Mouse (Mus musculus) MEL (cell line): ENCODE results near the gene Brwd1. TPM values are rescaled to one million over a fixed set of nuclear protein-coding genes. Genes with fewer than 3 reads are reported as not detected.

ENCODE experiments used
- DNase-seq: peaks from one replicate; pipeline ENCODE4 v3.0.0; 2011; ENCODE audit warnings: low read depth, low spot score
- H3K27ac ChIP-seq: 2 replicates; pipeline ENCODE4 v1.5.1; 2012; ENCODE audit warnings: low read depth, mild to moderate bottlenecking, control low read depth, low read length, moderate library complexity; ENCODE audit not compliant: control insufficient read depth
- H3K27me3 ChIP-seq, 2 experiments: fragments of 150-350 bp in 1 of 2; sonication (generic) in 1 of 2; 2 replicates each; pipeline ENCODE4 v1.6.1; 2012; ENCODE audit warnings: low read length in 2 of 2, mild to moderate bottlenecking in 2 of 2, improper control_type of control experiment in 1 of 2, moderate library complexity in 1 of 2; ENCODE audit not compliant: insufficient read depth in 2 of 2, control insufficient read depth in 1 of 2
- H3K36me3 ChIP-seq, 2 experiments: 2 replicates each; pipeline ENCODE4 v1.6.1; 2012 to 2014; ENCODE audit warnings: low read length in 2 of 2, improper control_type of control experiment in 1 of 2, inconsistent platforms in 1 of 2, mild to moderate bottlenecking in 1 of 2; ENCODE audit not compliant: insufficient read depth in 2 of 2, control insufficient read depth in 1 of 2
- H3K4me1 ChIP-seq, 2 experiments: fragments of 150-350 bp in 1 of 2; sonication (generic) in 1 of 2; 2 replicates each; pipeline ENCODE4 v1.6.1; 2012; ENCODE audit warnings: low read length in 2 of 2, improper control_type of control experiment in 1 of 2, mild to moderate bottlenecking in 1 of 2; ENCODE audit not compliant: insufficient read depth in 2 of 2, control insufficient read depth in 1 of 2
- H3K4me3 ChIP-seq, 2 experiments: fragments of 150-350 bp in 1 of 2; sonication (generic) in 1 of 2; 2 replicates each; pipeline ENCODE4 v1.5.1; 2012; ENCODE audit warnings: low read depth in 2 of 2, low read length in 2 of 2, mild to moderate bottlenecking in 2 of 2, moderate library complexity in 2 of 2, control low read depth in 1 of 2, improper control_type of control experiment in 1 of 2; ENCODE audit not compliant: control insufficient read depth in 1 of 2, insufficient read depth in 1 of 2
- H3K79me2 ChIP-seq: 2 replicates; pipeline ENCODE4 v1.6.1; 2012; ENCODE audit warnings: mild to moderate bottlenecking, low read length, moderate library complexity; ENCODE audit not compliant: control insufficient read depth, poor library complexity, insufficient read depth
- H3K9ac ChIP-seq: 2 replicates; pipeline ENCODE4 v1.6.1; 2012; ENCODE audit warnings: low read depth, mild to moderate bottlenecking, control low read depth, low read length, moderate library complexity; ENCODE audit not compliant: control insufficient read depth, poor library complexity, severe bottlenecking
- H3K9me3 ChIP-seq: fragments of 150-350 bp; sonication (generic); replicated peaks from 2 replicates; pipeline ENCODE4 v1.6.1; 2012; ENCODE audit warnings: mild to moderate bottlenecking, low read length, improper control_type of control experiment, moderate library complexity; ENCODE audit not compliant: insufficient read depth
- CTCF ChIP-seq, 3 experiments: IDR thresholded peaks in 2 of 3; conservative IDR thresholded peaks in 1 of 3; 2 replicates each; pipeline ENCODE4 v1.5.1; 2011 to 2012; ENCODE audit warnings: low read length in 3 of 3, low read depth in 2 of 3, mild to moderate bottlenecking in 2 of 3, improper control_type of control experiment in 1 of 3, inconsistent platforms in 1 of 3, mixed read lengths in 1 of 3, moderate library complexity in 1 of 3; ENCODE audit not compliant: control insufficient read depth in 1 of 3, insufficient read depth in 1 of 3, poor library complexity in 1 of 3, severe bottlenecking in 1 of 3
- EP300 ChIP-seq, 2 experiments: IDR thresholded peaks; 2 replicates each; pipeline ENCODE4 v1.6.1; 2011; ENCODE audit warnings: improper control_type of control experiment in 2 of 2, low read length in 2 of 2, low read depth in 1 of 2, mild to moderate bottlenecking in 1 of 2
- GATA1 ChIP-seq: IDR thresholded peaks from 2 replicates; pipeline ENCODE4 v1.6.1; 2011; ENCODE audit warnings: low read depth, low read length, improper control_type of control experiment
- HCFC1 ChIP-seq: IDR thresholded peaks from 2 replicates; pipeline ENCODE4 v1.6.1; 2012; ENCODE audit warnings: low read depth, mild to moderate bottlenecking, inconsistent platforms, low read length, improper control_type of control experiment, moderate library complexity
- MAX ChIP-seq: IDR thresholded peaks from 2 replicates; pipeline ENCODE4 v1.6.1; 2011; ENCODE audit warnings: low read length, improper control_type of control experiment
- MAZ ChIP-seq: IDR thresholded peaks from 2 replicates; pipeline ENCODE4 v1.6.1; 2012; ENCODE audit warnings: low read depth, mild to moderate bottlenecking, inconsistent platforms, low read length, improper control_type of control experiment
- MEF2A ChIP-seq: IDR thresholded peaks from 2 replicates; pipeline ENCODE4 v1.6.1; 2014; ENCODE audit warnings: low read depth, mild to moderate bottlenecking, inconsistent platforms, low read length, improper control_type of control experiment; ENCODE audit not compliant: poor library complexity, insufficient replicate concordance, severe bottlenecking; ENCODE audit errors: extremely low read depth
- MXI1 ChIP-seq: IDR thresholded peaks from 2 replicates; pipeline ENCODE4 v1.6.1; 2011; ENCODE audit warnings: mild to moderate bottlenecking, low read depth, low read length, improper control_type of control experiment
- NELFE ChIP-seq: IDR thresholded peaks from 2 replicates; pipeline ENCODE4 v1.6.1; 2011; ENCODE audit warnings: low read depth, low read length, improper control_type of control experiment
- POLR2A ChIP-seq, 2 experiments: IDR thresholded peaks; 2 replicates each; pipeline ENCODE4 v1.6.1; 2011 to 2012; ENCODE audit warnings: low read length in 2 of 2, mild to moderate bottlenecking in 2 of 2, control low read depth in 1 of 2, improper control_type of control experiment in 1 of 2, low read depth in 1 of 2, moderate library complexity in 1 of 2; ENCODE audit not compliant: control insufficient read depth in 1 of 2, insufficient read depth in 1 of 2, poor library complexity in 1 of 2
- SIN3A ChIP-seq: IDR thresholded peaks from 2 replicates; pipeline ENCODE4 v1.6.1; 2012; ENCODE audit warnings: low read length, improper control_type of control experiment, inconsistent platforms
- SMC3 ChIP-seq: IDR thresholded peaks from 2 replicates; pipeline ENCODE4 v1.6.1; 2011; ENCODE audit warnings: low read depth, low read length, improper control_type of control experiment
- ZMIZ1 ChIP-seq: IDR thresholded peaks from 2 replicates; pipeline ENCODE4 v1.6.1; 2012; ENCODE audit warnings: low read depth, mild to moderate bottlenecking, inconsistent platforms, low read length, improper control_type of control experiment, moderate library complexity
- ZNF384 ChIP-seq: IDR thresholded peaks from 2 replicates; pipeline ENCODE4 v1.6.1; 2012; ENCODE audit warnings: low read depth, mild to moderate bottlenecking, inconsistent platforms, low read length, improper control_type of control experiment
- polyA plus RNA-seq, 2 experiments: library from polyadenylated mRNA; stranded (reverse) in 1 of 2; unstranded in 1 of 2; fragments of >175 nt in 1 of 2; fragments of >200 nt in 1 of 2; gene quantifications; 2 replicates each; pipeline versions ENCODE4 v1.2.1 to v1.2.4; 2012; ENCODE audit warnings: low replicate concordance in 2 of 2, low read depth in 1 of 2; ENCODE audit not compliant: insufficient read length in 2 of 2, insufficient read depth in 1 of 2, missing spikeins in 1 of 2
- total RNA-seq: library from RNA; depleted of rRNA; stranded (reverse); fragments of 300-350 nt; gene quantifications from 2 replicates; pipeline ENCODE4 v1.2.3, GENCODE M21; 2012; rRNA removed

The Brwd1 gene
- total RNA-seq = 33.7 and 41.0 TPM in 2 replicates
- polyA plus RNA-seq = 10 to 100 TPM; 27.1 to 77.1 TPM

DNA sequence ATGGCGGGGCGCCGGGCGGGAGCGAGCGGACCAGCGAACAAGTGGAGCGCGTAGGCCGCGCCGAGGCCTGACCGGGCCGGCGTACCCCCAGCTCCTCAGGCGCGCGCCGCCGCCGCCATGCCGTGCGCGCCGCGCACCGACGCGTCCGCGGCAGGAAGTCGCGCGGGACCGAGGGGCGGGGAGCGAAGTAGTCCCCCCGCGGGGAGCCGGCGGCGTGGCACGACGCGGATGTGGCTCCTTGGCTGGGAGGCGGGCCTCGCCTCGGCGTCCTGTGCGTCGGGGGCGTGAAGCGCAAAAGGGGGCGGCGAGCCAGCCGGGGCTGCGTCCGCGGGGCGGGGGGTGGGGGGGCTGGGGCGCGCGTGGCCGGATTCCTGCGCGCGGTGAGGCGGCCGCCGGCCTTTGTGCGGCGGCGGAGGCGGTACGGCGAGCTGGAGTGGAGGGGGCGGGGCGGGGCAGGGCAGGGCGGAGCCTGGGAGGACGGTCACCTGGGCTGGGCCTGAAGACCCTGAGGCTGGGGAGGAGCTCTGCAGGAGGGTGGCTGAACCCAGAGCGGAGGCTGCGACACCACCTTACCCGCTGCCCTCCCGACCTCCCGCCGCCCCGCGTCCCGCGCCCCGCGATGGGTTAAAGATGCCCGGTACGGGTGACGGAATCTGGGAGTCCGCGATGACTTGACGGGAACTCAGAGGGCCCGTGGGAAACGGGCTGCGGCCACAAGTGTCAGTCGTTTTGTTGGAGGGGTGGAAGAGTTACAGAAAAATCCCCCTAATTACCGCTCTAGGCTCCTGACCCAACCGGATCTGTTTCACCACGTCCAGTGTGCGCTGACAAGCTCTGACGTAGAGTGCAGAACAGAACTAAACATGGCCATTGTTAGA lies at the start of gene Brwd1:
Gene Brwd1 (minus strand): TSS at position 226 of the 878 bp plus-strand sequence.
- peak within 1 kb of the TSS; percentile 89 to 97 for H3K4me3 ChIP-seq
- H3K79me2 ChIP-seq = peaks cover 15% of the 10 kb centered on the region
- H3K4me1 ChIP-seq = peaks cover 0 to 12% of the 10 kb centered on the region in 2 experiments; a peak in 1 of 4 replicates
- no peaks in the 10 kb centered on the region for H3K27me3 ChIP-seq
- peaks cover 0 to 2% of the 10 kb centered on the region in 2 experiments; a peak in 1 of 4 replicates for H3K36me3 ChIP-seq
- peak; percentile 85 for DNase-seq
- peak within 1 kb of the TSS; percentile 49 for H3K27ac ChIP-seq
- no peaks in the 10 kb centered on the region for H3K9me3 ChIP-seq
- TF ChIP-seq MXI1 = peak; percentile 45; the same call in 1 of the 2 replicates
- no peak for TF ChIP-seq GATA1
- no peak for TF ChIP-seq MEF2A
- TF ChIP-seq HCFC1 = peak; percentile 59; the same call in 1 of the 2 replicates
- peak; percentile 70 for TF ChIP-seq MAX
- TF ChIP-seq ZNF384 = no peak
- TF ChIP-seq ZMIZ1 = peak; percentile 76
- TF ChIP-seq MAZ = peak; percentile 69; the same call in 1 of the 2 replicates
- TF ChIP-seq NELFE = peak; percentile 76
- peak; percentile 61 to 96; a peak in 3 of 4 replicates for TF ChIP-seq POLR2A (IDR thresholded peaks at IDR 0.05; ENCODE audit: control insufficient read depth in 1 of 2, insufficient read depth in 1 of 2, low read depth in 1 of 2, low read length in 2 of 2, poor library complexity in 1 of 2)
- 0 out of 2 replicates have a peak, but pooled peaks have one; percentile 15 for TF ChIP-seq SIN3A
- TF ChIP-seq, all 39 proteins: peak for 8
- peak within 1 kb of the TSS; percentile 94 for H3K9ac ChIP-seq

- peaks cover 0 to 4% of the 10 kb centered on the region in 2 experiments; a peak in 3 of 4 replicates for H3K4me1 ChIP-seq
- H3K9ac ChIP-seq = peak overlapping the region; percentile 89
- no peak for TF ChIP-seq EP300 (IDR thresholded peaks at IDR 0.05; ENCODE audit: low read depth in 1 of 2, low read length in 2 of 2)
- TF ChIP-seq MEF2A = no peak
- TF ChIP-seq SMC3 = no peak
- no peak for TF ChIP-seq NELFE
- TF ChIP-seq CTCF (IDR thresholded peaks at IDR 0.05 in 2 of 3, conservative IDR thresholded peaks at IDR 0.05 in 1 of 3; ENCODE audit: control insufficient read depth in 1 of 3, insufficient read depth in 1 of 3, low read depth in 2 of 3, low read length in 3 of 3, poor library complexity in 1 of 3, severe bottlenecking in 1 of 3) = no peak
- peak overlapping the region; percentile 79 to 88 for H3K4me3 ChIP-seq
- DNase-seq = peak; percentile 28
- no peaks in the 10 kb centered on the region for H3K27me3 ChIP-seq
- peaks cover 14% of the 10 kb centered on the region for H3K79me2 ChIP-seq
- H3K9me3 ChIP-seq = no peaks in the 10 kb centered on the region
- no peak overlapping the region; the same call in 1 of the 2 replicates for H3K27ac ChIP-seq
- H3K36me3 ChIP-seq = peaks cover 12 to 13% of the 10 kb centered on the region in 2 experiments
Observed at GRCm38 (mm10) chr16:96128466-96128865, 46.1 kb upstream of the Brwd1 start.
